Mouse (Mus musculus): ENCODE data around the gene Zfp385b.
"Not testable (repeated sequence)": the region's sequence is repeated elsewhere in the genome, so short reads cannot be mapped to it uniquely, and the experiment has no call there.

The Zfp385b gene

DNA sequence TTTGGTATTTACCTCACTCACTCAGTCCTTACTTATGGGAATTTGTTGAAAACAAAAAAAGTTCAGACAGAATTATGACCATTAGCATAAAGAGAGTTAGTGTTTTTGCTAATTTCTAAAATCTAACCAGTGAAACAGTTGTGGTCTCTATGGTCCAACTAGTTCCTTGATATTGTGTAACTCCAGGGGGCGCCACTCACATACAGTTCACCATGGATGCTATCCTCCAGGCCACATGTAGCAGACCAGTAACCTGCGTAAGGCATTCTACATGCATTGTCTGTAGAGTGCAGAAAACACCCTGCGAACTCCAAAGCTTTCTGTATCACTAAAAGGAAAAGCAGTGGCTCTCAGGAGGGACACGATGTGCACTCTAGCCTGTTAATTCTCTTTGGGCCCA, 362.8 kb downstream of the Zfp385b start:
- no peak for DNase-seq (ENCODE audit: low spot score)

DNA sequence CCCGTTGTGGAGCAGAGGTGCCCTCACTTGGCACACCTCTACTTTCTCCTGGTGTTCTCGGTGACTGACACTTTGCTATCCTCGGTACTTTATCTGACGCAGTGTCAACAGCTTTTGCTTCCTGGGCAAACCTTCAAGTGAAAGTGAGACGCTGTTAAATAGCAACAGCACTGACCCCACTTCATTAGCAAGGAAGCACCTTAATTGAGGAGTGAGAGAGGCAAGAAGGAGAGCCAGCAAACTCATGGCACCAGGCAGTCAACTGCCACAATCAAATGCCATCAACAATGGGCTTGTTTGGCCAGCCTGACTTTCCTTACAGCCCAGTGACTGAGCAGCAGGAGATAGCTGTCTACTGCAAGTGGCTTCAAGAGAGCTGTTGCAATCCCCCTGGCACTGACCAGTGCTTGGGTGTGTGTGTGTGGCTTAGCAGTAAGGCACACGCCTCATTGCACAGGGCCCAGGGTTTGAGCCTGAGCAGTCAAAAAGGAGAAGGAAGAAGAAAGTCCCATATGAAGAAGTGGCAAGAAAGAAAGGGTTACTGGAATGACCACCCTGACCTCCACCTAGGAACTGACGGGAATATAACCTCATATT, 365.0 kb downstream of the Zfp385b start:
- DNase-seq (ENCODE audit: low spot score): no peak

DNA sequence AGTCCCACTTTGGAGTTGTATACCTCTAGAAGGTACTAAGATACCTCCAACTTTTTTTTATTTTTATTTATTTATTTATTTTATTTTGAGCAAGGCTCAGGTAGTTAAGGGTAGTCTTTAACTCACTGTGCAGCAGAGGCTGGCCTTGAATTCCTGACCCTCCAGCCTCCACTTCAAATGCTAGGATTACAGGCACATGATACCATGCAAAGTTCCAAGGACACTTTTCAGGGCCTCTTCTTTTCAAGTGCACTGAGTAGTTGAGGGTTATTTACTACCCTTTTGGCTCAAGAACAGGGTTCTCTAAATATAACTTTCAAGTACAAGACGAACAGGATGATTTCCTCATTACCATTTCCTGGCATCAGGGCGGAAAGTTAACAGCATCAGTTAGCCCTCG, 365.7 kb downstream of the Zfp385b start:
- no peak for DNase-seq (ENCODE audit: low spot score)

DNA sequence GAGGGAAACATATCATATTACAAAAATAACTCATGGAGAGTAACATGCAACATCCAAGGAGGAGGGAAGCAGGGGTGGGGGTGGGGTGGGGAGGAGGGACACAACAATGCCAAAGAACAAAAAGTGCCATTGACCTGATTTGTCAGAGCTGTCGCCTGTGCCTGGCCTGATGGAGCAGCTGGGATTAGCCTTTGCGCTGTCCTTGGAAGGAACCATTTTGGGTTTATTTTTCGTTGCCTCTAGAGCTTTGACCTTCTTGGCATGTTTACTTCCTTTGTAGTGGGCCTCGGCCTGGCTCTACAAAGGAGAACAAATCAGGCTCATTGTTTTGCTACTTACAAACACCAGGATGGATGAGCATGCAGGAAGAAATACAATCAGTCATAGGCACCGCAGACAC, 369.4 kb downstream of the Zfp385b start:
- DNase-seq (ENCODE audit: low spot score): not testable (repeated sequence)

DNA sequence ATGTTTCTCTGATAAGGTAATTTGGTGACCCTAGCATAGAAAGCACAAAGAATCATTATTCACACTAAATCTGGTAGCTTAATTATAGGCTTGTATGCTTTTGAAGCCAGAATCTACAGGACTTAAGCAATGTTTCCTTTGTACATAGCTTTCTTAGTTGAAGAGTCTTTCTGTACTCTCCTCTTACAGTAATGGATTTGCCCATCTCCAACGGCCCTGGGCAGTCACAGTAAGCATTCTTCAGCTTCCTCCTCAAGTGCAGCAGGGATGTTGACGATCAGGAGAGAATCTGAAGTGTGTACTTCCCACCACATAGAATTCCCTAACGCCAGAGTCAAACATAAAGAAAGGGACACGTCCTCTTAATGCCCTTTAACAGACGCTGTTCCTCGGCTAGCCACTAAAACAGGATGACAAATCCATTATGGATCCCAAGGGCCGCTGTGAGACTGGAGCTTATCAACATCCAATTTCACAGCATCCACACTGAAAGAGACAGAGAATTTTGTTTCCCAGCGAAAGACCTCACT, 370.4 kb downstream of the Zfp385b start:
- DNase-seq (ENCODE audit: low spot score): no peak

DNA sequence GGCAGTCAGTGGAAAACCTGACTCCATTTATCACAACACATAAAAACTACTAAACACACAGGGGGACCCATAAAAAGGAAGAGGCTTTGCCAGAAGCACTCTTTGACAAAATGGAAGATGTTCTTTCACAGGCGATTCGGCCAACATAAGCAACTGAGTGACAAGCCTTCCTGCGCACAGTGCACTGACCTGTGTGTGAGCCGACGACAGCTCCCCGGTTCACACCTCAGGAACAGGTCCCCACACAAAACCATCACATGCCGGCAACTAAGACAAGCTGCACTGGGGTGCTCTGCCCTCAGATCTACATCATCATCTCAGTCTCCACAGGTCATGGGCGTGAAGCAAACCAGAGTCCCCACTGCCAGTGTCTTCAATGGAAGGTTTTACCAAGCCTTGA, 375.2 kb downstream of the Zfp385b start:
- no peak for DNase-seq (ENCODE audit: low spot score)

DNA sequence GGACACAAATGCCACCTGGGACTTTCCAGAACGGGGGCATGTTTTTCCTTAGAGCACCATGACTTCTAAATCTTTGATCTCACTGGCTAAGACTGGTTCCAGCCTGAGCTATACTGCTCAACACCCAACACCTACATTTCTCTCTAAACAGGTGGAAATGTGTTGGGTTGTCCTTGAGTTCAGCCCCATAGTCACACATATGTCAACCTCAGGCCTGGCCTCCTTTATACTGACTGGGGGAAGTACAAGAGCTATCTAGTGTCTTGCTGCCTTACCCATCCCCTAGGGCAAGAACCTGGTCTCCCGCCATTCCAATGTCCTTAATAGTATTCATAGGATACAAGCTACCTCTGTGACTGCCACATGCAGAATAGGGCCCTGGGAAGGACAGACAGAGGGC, 378.8 kb downstream of the Zfp385b start:
- no peak for DNase-seq (ENCODE audit: low spot score)

DNA sequence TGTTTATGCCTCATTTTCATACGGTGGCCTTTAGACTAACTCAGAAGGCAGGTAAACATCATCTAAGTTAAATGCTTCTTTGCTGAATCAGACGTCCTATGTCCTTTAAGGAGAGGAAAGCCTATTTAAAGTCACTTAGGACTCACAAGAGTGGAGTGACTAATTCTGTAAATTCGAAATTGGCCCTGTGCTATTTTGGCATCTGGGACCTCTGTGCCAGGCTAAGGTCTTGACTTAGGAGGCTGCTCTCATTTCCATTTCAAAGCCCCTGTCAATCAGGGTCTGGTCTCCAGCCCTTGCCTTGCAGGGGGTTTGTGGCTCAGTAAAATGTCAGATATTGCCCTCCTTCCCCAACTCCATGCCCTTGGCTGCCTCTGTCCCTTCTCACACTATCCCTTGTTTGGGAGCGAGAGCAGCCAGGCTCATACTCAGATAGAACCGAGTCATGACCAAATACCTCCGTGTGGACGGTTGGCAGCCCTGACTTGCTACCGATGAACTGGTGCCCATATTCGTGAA, 383.1 kb downstream of the Zfp385b start:
- DNase-seq (ENCODE audit: low spot score): no peak

DNA sequence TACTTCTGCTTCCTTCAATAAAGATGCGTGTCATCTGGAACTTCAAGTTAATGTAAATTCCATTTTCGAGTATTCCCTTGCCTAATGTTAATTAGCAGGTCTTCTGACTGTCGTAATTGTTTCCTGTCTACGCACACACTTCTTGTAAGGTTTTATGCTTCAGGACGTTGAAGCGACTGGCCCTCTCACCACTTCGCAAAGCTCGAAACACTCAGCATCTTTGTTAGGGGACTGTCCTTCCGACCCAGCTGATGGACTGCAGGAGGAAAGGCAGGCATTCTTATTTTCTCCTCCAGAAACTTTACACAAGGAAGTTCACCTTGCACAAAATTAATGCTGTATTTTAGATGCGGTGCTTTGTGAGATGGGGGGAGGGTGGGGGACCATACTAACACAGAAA, 400.0 kb downstream of the Zfp385b start:
- DNase-seq (ENCODE audit: low spot score): no peak

DNA sequence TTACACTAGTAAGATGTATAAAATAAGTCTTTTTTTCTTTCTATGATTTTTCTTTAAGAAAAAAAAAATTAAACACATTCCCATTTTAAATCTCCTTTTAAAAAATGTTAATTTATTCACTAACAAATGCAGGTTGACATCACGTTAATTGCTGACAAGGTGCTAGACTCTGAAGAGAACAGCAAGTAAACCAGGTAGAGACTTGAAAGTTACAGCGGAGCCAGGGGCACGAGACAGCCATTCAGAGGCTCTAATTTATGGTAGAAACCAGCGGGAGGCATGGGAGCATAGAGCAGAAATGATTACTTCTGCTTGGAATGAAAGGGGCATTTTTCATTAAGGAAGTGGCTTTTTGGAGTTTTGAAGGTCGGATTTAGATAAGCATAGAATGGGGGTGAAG, 401.4 kb downstream of the Zfp385b start:
- no peak for DNase-seq (ENCODE audit: low spot score)

DNA sequence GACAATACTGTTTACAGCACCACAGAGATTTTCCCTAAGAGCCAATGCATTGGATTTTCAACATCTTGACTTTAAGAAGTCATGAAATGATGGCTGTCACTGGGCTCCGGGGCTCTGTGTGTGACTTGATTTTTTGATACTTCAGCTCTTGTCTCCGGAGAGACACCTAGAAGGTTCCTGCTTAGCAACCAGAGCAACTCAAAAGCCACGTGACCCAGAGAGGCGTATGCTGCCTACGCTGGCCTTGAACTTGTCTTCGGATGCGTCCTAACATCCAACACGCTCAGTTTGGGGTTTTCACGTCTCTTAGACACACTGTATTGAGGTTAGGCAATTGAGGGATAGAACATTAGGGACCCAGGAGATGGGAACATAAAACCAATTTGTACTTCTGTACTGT, 407.3 kb downstream of the Zfp385b start:
- DNase-seq (ENCODE audit: low spot score): no peak

DNA sequence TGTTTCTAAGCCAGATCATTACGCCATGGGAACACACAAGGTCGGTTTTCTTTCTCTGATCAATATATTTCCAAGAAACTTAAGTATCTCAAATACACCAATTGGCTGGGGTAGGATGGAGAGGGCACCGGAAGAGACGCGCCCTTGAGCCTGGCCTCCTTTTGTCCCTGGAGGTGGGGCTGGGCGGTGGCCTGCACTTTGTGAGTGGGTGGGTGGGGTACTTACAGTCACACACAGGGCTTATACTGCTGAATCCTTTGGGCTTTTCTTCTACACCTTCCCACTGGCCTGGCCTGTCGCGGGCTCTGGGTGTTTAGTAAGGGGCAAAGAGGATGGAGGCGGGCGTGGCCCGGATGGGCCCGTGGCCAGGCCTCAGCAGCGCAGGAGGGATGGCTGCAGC, 407.8 kb downstream of the Zfp385b start:
- DNase-seq (ENCODE audit: low spot score): no peak

DNA sequence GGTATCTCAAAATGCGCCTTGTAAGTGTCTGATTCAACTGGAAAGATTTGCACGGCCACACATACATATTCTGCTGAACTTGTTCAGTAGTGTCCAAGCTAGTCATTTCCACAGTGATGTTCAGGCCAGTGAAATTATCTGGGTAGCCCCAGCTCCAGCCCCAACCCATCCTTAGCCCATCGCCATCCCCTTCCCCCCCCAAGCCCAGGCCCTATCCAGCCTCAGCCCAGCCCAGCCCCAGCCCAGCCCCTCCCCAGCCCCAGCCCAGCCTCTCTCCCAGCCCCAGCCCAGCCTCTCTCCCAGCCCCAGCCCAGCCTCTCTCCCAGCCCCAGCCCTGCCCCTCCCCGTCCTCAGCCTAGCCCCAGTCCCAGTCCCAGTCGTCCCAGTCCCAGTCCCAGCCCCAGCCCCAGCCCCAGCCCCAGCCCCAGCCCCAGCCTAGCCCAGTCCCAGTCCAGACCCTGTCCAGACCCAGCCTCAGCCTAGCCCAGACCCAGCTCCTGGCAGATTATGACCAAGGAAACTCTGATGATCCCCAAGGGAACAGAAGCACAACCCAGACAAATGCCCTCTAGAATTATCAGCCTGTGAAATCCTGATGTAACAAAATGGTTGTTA, 409.8 kb downstream of the Zfp385b start:
- no peak for DNase-seq (ENCODE audit: low spot score)

DNA sequence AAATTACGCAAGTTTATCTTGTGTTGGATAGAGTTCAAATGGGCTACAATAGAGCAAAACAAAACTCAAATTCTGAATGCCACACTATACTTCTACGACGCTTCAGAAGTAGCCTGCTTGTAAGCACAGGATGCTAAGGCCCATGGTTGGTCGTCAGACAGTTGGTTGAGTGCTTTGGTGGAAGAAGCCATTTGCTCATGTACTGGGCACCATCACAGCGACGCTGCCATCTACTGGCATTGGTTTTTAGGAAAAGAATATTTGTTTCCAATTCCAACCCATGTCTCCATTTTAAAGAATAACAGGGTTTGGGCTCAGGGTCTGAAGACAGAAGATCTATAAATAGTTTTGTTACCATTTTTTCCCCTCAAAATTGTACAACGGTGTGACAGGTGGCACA, 410.5 kb downstream of the Zfp385b start:
- no peak for DNase-seq (ENCODE audit: low spot score)

DNA sequence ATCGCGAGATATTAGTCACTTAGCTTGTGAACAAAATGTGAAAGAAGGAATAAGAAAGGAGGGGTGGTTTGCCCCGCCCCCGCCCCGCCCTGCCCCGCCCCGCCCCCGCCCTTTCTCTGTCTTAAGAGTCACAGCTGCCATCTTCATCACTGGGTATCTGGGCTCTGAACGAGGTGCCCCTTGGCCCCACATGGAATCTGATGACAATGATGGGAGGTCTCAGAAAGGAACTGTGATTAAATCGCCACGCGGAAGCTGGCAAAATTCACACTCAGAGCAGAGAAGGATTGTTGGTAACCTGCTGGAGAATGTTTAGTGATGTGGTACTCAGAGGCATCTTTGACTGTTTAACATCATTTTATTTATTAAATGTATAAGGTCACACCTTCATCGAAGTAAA, 417.1 kb downstream of the Zfp385b start:
- DNase-seq (ENCODE audit: low spot score): no peak

DNA sequence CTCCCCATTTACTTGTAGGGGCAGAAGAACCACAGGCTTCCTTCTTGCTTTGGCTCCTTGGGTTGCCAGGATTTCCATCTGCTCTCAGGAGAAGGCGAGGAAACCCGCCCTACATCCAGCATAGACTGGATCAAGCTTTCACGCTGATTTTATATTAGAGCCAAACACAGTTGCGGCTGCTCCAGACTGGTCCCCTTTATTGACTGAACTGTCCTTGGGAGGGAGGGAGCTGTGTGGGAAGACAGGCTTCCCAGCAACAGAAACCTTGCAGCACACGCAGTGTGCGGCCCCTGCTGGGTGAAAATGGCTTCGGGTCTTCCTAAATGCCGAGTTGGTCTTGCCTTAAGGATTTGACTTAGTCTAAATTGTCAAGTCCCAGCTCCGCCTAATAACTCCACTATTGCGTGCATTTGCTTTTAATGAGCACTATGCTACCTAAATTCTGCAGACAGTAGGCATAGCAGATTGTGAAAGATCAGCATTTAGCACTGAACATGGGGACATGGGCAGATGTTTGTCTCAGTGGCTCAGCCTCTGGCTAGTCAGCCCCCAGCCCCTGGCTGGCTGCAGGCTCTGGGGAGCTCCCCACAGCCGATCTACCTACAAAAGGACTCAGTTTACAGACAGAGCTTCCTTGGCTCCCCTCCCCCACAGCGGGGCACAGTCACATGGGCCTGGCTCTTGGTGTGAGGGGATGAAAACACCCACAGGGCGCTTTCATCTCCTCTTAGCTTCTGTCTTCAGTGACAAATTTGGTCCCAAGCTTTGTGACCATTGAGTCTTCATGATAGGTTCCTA, 417.8 kb downstream of the Zfp385b start:
- DNase-seq (ENCODE audit: low spot score): no peak

DNA sequence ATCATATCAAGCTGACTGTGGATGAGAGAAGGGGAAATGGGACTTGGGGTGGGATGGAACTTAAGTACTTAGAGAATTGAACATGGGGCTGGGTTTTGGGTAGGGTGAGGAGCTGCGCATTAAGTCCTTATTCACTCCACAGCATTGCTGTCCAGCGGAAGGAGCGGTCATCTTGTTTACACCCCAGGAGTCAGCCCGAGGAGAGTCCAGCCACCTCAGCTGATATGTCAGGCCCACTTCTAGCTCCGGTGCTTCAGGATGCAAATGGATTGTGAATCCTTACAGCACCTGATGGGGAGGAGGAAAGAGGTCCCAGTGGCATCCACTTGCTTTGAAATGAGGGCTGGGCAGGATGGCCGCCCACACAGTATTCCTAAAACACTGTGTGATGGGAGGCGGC, 425.6 kb downstream of the Zfp385b start:
- DNase-seq (ENCODE audit: low spot score): no peak

DNA sequence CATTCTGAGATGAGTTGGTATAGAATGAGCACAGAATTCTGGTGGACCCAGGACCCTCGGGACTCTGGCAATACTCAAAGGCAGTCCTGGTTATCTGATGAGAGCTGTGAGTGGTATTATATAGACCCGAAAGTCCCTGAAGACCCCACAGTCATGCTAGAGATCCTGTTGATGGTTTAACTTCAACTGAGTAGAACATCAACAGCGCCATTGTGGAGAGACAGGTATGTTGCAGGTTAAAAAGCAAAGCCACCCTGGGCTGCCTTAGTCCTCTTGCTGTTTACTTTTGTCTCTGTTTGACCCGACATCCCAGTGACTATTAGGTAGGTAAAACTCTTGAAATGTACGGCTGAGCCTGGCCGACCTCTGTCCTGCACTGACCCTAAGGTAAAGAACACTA, 431.3 kb downstream of the Zfp385b start:
- DNase-seq (ENCODE audit: low spot score): no peak

DNA sequence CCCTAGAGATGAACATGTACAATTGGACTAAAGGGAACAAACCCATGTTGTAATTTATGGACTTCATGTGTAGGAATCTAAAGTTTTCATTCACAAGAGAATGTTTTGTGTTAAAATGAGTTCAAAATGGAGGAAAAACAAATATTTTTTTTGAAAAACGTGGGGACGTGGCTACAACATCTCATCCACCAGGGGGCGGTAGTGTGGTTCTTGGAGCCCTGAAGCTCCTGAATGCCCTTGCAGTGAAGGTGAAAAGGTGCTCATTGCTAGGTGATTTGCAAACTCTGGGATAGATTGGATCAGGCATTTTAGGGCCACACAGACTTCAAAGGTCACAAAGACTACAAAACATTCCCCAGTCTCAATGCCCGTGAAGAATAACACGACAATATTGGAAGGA, 432.9 kb downstream of the Zfp385b start:
- DNase-seq (ENCODE audit: low spot score): no peak

DNA sequence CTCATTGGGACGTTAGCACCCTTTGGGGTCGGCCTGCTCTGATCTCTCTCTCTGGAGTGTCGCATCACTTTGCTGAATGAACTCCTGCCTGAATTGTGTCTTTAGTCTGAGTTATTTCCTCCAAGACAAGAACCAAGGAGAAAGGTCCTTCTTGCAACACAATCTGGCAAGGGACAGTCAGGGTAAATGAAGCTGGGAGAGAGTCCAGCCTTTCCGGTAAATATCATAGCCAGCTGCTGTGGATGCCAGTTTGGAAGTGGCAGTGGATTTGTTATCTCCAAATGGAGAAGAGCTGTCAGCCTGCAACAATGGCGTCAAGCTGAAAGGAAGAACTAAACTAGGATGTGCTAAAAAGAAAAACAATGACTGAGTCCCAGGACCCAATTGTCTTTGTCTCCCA, 436.7 kb downstream of the Zfp385b start:
- DNase-seq (ENCODE audit: low spot score): no peak

DNA sequence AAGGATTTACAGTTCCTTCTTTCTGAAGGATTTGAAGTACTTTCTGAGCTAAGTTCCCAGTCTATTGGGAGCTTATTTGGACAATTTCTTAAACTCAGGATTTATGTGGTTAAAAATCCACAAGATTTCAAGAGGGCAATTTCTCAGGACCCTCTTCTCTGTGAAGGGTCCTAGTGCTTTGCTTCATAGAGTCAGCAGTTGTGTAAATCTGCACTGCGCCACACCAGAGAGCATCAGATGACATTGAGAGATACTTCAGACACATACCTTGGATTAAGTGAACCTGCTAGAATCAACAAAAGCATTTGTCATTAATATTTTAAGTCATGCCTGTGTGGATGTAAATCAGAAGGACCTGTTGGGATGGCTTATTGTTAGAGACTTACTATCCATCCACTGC, 439.5 kb downstream of the Zfp385b start:
- no peak for DNase-seq (ENCODE audit: low spot score)

DNA sequence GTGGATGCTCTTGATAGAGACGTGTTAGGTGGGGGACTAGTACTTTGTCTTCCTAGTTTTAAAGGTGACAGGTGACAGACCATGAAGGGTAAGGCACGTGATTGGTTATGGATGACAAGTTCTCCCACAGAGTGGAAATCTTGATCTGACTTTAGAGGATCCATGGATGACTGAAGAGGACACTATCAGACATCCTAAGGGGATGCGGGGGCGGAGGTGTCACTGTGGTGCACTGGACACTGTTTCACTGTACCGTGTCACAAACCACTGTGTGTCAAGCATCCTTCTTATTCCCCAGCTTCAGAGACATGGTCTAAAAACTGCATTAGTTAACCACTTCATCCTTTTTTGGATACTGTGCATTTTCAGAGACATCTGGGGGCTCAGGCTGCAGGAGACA, 440.1 kb downstream of the Zfp385b start:
- no peak for DNase-seq (ENCODE audit: low spot score)

DNA sequence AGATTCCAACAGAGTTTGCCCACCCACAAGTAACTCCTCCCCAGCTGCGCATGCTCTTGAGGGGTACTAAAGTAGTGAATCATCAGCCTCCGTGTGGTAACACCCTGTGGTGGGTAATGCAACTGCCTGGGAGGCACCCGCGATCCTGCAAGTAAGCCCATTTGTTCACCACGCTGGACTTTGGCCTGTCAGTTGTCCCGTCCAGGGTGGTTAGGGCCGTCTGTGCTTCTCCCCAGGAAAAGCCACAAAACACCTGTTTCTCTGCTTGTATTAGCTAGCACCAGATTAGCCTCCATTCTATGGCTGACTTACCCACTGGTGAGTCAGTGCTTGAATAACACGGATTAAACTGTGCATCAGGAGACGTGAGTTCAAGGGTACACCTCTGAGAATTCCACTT, 442.6 kb downstream of the Zfp385b start:
- no peak for DNase-seq (ENCODE audit: low spot score)

Data from urinary bladder, postnatal 10 days (tissue).